Mouse (Mus musculus) megakaryocyte, embryonic 14.5 days (primary cell): ENCODE measurements around the gene Knl1.

Experiments used
- FLI1 ChIP-seq: IDR thresholded peaks from 2 replicates; pipeline ENCODE4 v1.6.1; 2012; ENCODE audit warnings: low read length, inconsistent platforms, mixed read lengths
- GATA1 ChIP-seq: IDR thresholded peaks from 3 replicates; pipeline ENCODE4 v1.6.1; 2012; ENCODE audit warnings: mixed read lengths, low read length, inconsistent platforms, borderline replicate concordance

DNA sequence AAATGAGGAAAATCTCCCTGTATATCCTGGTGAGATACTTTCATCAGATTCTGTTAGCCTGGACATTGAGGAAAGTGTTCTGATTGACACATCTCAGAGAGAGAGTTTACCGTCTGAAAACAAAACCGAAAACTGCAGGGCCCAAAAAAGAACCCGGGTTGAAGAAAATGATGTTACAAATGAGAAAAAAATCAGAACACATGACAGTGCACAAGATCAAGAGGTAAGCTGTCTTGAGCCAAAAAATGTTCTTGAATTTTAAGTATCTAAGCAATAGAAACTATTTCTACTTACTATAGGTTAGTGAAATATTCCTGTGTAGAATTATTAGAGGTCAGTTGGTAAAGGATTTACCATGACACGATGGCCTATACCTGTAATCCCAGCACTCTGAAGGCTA is 25.5 kb downstream of the Knl1 start:
- no peak for TF ChIP-seq GATA1
- no peak for TF ChIP-seq FLI1
